Mouse (Mus musculus) stomach, embryonic 16.5 days (tissue): Measurements from ENCODE around the gene Olfr279. TPM values are rescaled to one million over a fixed set of nuclear protein-coding genes. Genes with fewer than 3 reads are reported as not detected.
"Not testable (repeated sequence)": the region's sequence is repeated elsewhere in the genome, so short reads cannot be mapped to it uniquely, and the experiment has no call there.

Experiments
- ATAC-seq: fragments of 200-750 bp; cut with Nextera tagmentation; 2 replicates; pipeline ENCODE4 v1.8.0; 2017; ENCODE audit warnings: moderate number of reproducible peaks, moderate TSS enrichment; ENCODE audit not compliant: insufficient read depth, low FRiP score
- H3K27ac ChIP-seq: fragments of 300-500 bp; sonication (generic); 2 replicates; pipeline ENCODE4 v1.5.1; 2014; ENCODE audit warnings: low read length
- H3K27me3 ChIP-seq: fragments of 300-500 bp; sonication (generic); 2 replicates; pipeline ENCODE4 v1.6.1; 2014; ENCODE audit warnings: low read length, control low read depth, mixed read lengths; ENCODE audit not compliant: control insufficient read depth, insufficient read depth
- H3K36me3 ChIP-seq: fragments of 300-500 bp; sonication (generic); 2 replicates; pipeline ENCODE4 v1.6.1; 2014; ENCODE audit warnings: low read length; ENCODE audit not compliant: control insufficient read depth, insufficient read depth
- H3K4me1 ChIP-seq: fragments of 300-500 bp; sonication (generic); 2 replicates; pipeline ENCODE4 v1.6.1; 2014; ENCODE audit warnings: low read length, control low read depth, mixed read lengths; ENCODE audit not compliant: control insufficient read depth, insufficient read depth
- H3K4me2 ChIP-seq: fragments of 300-500 bp; sonication (generic); 2 replicates; pipeline ENCODE4 v1.6.1; 2014; ENCODE audit warnings: low read depth, low read length, mixed read lengths
- H3K4me3 ChIP-seq: fragments of 300-500 bp; sonication (generic); replicated peaks from 2 replicates; pipeline ENCODE4 v1.5.1; 2014; ENCODE audit warnings: mild to moderate bottlenecking, low read length
- H3K9ac ChIP-seq: fragments of 300-500 bp; sonication (generic); 2 replicates; pipeline ENCODE4 v1.6.1; 2014; ENCODE audit warnings: low read length
- H3K9me3 ChIP-seq: fragments of 300-500 bp; sonication (generic); replicated peaks from 2 replicates; pipeline ENCODE4 v1.6.1; 2016; ENCODE audit warnings: low read length, control low read depth; ENCODE audit not compliant: control insufficient read depth
- WGBS: fragments of 180-500 bp; shearing (Covaris S2); extraction: QIAGEN DNeasy Blood & Tissue Kit; methylation state at CpG from one replicate; pipeline ENCODE4 v1.1.7; 2014; 5-methylcytosine and 5-hydroxymethylcytosine counted together
- polyA plus RNA-seq: library from polyadenylated mRNA; unstranded; fragments of >200 nt; fragmentation: Nextera tagmentation; extraction: Ambion mirVana; gene quantifications from 2 replicates; pipeline ENCODE4 v1.2.1, GENCODE M21; 2015

The Olfr279 gene
- polyA plus RNA-seq, 1 experiment from 2014 or later = not detected

- 78% methylated on average over 8 of the region's 8 CpGs for WGBS
- ATAC-seq = no peak
- no peak overlapping the region for H3K27ac ChIP-seq
- no peaks in the 10 kb centered on the region for H3K27me3 ChIP-seq
- H3K36me3 ChIP-seq = no peaks in the 10 kb centered on the region
- no peak overlapping the region for H3K4me3 ChIP-seq
- H3K4me2 ChIP-seq = no peak overlapping the region
- no peaks in the 10 kb centered on the region for H3K9me3 ChIP-seq
- H3K9ac ChIP-seq = no peak overlapping the region
- H3K4me1 ChIP-seq = peaks cover 13% of the 10 kb centered on the region; the same call in 1 of the 2 replicates
Observed at GRCm38 (mm10) chr15:98514146-98514545, 21.9 kb downstream of the Olfr279 start.

- H3K36me3 ChIP-seq, H3K4me3 ChIP-seq, H3K27ac ChIP-seq, H3K9me3 ChIP-seq, H3K27me3 ChIP-seq, H3K9ac ChIP-seq, ATAC-seq, H3K4me2 ChIP-seq: not testable (repeated sequence)
- H3K4me1 ChIP-seq = peaks cover 13% of the 10 kb centered on the region; the same call in 1 of the 2 replicates
- WGBS = 73% methylated on average over 2 of the region's 2 CpGs
Observed at GRCm38 (mm10) chr15:98514845-98515244, 22.6 kb downstream of the Olfr279 start.

DNA sequence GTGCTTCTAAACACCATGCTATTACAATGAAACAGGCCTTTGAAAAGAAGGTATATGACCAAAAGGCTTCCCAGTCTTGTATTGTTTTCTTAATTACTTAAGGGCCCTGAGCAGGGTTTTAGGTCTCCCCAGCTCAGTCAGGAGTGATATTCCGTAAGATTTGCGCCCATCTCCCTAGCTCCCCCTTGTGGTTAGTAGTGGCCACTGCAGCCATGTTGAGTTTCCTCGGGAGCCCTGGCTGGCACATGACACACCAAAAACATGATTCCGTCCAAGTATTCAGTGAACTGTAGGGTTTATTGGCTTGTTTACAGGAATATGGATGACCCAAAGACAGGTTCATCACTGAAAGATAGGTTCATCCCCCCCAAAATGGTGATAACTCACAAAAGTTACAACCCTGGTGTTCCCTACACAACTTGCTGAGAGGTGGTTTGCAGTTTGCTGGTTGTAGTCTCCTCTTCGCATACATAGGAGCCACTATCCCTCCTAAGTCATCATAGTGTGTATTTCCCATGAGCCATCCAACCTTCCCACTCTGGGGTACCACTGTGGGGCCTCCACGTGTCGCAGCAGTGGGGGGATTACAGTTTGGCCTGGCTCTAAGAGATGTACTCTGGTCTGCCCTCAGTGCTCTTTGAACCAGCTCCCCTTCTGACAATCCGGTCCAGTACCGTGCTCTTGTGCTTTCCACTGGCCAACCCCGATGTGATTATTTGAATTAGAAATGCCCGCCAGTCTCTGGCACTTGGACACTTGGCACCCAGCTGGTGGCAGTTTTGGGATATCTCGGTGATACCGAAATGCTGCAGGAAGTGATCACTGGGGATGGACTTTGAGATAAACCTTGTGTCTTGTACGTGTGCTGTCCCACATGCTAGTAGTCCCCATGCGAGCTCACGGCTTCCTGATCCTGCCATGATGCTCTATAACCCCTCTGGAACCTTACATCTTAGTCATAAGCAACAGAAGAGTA lies 25.5 kb downstream of the Olfr279 start:
- no peak overlapping the region for H3K27ac ChIP-seq
- peaks cover 14% of the 10 kb centered on the region; the same call in 1 of the 2 replicates for H3K36me3 ChIP-seq
- no peak overlapping the region for H3K4me3 ChIP-seq
- no peak overlapping the region for H3K4me2 ChIP-seq
- H3K27me3 ChIP-seq = no peaks in the 10 kb centered on the region
- peaks cover 9% of the 10 kb centered on the region; the same call in 1 of the 2 replicates for H3K4me1 ChIP-seq
- no peaks in the 10 kb centered on the region for H3K9me3 ChIP-seq
- 66% methylated on average over 16 of the region's 16 CpGs for WGBS
- no peak overlapping the region for H3K9ac ChIP-seq
- no peak for ATAC-seq

GRCm38 (mm10) chr15:98521245-98521644 lies 29.0 kb downstream of the Olfr279 start:
- no peak overlapping the region for H3K4me2 ChIP-seq
- H3K4me1 ChIP-seq = no peaks in the 10 kb centered on the region
- WGBS = 92% methylated on average over 3 of the region's 3 CpGs
- H3K9me3 ChIP-seq = no peaks in the 10 kb centered on the region
- no peaks in the 10 kb centered on the region for H3K27me3 ChIP-seq
- peaks cover 29% of the 10 kb centered on the region for H3K36me3 ChIP-seq
- ATAC-seq = no peak
- no peak overlapping the region for H3K27ac ChIP-seq
- H3K9ac ChIP-seq = no peak overlapping the region
- H3K4me3 ChIP-seq = no peak overlapping the region

DNA sequence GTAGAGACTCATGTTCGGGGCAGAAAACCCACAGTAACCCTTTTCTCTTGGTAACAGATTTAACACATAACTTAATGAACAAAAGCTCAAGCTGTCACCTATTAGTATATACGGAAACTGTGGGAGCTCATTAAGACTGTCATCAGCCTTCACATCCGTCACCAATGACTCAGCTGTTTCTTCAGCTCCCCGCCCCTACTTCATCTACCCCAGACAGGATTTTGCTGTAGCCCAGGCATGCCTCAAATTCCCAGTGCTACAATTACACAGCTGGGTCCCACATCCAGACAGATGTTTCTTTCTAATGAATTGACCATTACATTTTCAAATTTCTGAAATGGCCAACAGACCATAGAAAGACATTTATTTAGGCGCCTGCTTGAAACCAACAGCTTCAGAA lies 33.9 kb downstream of the Olfr279 start:
- Histone ChIP-seq H3K9me3 (no peaks in the 10 kb centered on the region), H3K9ac (no peak overlapping the region), H3K27ac (no peak overlapping the region), H3K36me3 (peaks cover 44% of the 10 kb centered on the region), H3K4me2 (no peak overlapping the region), H3K4me1 (no peaks in the 10 kb centered on the region), H3K4me3 (no peak overlapping the region), H3K27me3 (no peaks in the 10 kb centered on the region)
- ATAC-seq = no peak
- WGBS = 72% methylated on average over 5 of the region's 5 CpGs

DNA sequence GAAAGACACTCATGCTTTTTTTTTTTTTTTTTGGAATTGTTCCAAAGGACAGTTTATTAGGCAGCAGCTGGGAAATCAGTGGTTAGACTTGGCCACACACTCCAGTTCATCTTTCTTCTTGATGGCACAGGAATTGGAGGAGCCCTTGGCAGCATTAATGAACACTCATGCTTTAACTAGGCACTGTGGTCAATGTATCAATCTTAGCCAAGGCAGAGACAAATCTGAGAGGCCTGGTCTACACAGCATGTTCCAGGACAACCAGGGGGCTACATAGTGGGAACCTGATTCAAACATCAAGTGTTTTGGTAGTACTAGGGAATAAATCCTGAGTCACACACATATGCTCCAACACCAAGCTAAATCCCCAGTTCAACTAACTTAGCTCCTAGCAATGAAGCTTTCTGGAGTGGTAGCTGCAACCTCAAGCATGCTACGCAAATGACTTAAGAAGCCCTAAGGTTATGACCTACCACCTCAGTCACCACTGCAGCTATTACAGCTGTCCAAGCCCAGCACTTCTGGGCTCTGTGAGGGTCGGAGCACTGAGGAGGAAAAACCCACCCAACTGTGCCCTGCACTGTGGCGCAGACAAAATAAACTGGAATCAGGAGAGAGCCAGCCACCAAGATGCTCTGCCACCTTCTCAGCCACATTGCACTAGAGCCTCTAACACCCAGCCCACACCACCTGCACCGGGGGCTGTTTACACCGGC lies 35.0 kb downstream of the Olfr279 start:
- H3K36me3 ChIP-seq = peaks cover 46% of the 10 kb centered on the region
- no peak overlapping the region for H3K4me2 ChIP-seq
- H3K4me1 ChIP-seq = peaks cover under 1% of the 10 kb centered on the region; the same call in 1 of the 2 replicates
- H3K4me3 ChIP-seq = no peak overlapping the region
- H3K9me3 ChIP-seq = no peaks in the 10 kb centered on the region
- no peaks in the 10 kb centered on the region for H3K27me3 ChIP-seq
- H3K27ac ChIP-seq = no peak overlapping the region
- ATAC-seq = no peak
- WGBS = 95% methylated on average over 5 of the region's 5 CpGs
- no peak overlapping the region for H3K9ac ChIP-seq

DNA sequence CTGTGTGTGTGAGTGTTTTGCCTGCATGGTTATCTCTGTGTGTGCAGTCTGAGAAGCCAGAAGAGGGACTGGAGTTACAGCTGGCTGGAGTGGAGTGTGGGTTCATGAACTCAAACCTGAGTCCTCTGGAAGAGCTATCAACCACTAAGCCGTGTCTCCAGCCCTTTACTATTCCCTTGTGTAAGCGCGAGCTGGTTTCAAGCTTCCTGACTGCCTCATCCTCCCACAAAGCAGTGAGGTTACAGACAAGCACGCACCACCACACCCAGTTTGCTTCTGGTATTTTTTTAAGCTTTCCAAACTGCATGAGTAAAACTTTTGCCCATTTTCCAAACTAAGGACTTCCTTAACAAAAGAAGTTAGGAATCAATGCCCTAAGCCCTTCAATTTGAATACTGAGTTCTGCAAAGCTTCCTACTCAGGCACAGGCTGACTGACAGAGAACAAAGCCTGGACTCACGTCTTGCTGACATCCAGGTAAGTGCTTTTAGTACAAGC lies 35.9 kb downstream of the Olfr279 start:
- 91% methylated on average over 5 of the region's 5 CpGs for WGBS
- H3K36me3 ChIP-seq = peaks cover 40% of the 10 kb centered on the region

DNA sequence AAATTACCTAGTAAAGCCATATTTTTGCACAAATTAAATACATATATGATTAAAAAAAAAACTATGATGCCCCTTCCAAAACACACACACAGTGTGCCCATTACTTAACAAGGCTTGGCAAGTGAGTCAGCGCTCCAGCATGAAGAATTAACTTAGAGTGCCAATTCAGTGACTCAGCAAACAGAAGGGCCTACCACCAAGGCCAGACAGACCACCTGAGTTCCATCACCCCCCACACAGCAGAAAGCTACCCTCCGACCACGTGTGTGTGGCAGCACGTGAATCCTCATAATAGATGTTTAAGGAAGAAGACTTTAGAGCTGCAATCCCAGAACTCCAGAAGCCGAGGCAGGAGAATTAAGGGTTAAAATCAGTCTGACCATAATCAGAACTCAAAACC lies 40.1 kb downstream of the Olfr279 start:
- ATAC-seq = no peak
- Histone ChIP-seq H3K9ac (peak overlapping the region; percentile 96; the same call in 1 of the 2 replicates), H3K36me3 (peaks cover 21% of the 10 kb centered on the region), H3K4me3 (peak overlapping the region; percentile 86), H3K9me3 (no peaks in the 10 kb centered on the region), H3K27ac (no peak overlapping the region), H3K4me2 (peak overlapping the region; percentile 91), H3K4me1 (peaks cover 7% of the 10 kb centered on the region; the same call in 1 of the 2 replicates), H3K27me3 (no peaks in the 10 kb centered on the region)
- WGBS = 21% methylated on average over 5 of the region's 5 CpGs

More for the DNA sequence above, 35.9 kb downstream of the Olfr279 start:
- H3K9me3 ChIP-seq = no peaks in the 10 kb centered on the region
- ATAC-seq = no peak
- no peak overlapping the region for H3K27ac ChIP-seq
- no peaks in the 10 kb centered on the region for H3K27me3 ChIP-seq
- H3K4me1 ChIP-seq = peaks cover 7% of the 10 kb centered on the region; the same call in 1 of the 2 replicates
- H3K4me2 ChIP-seq = no peak overlapping the region
- no peak overlapping the region for H3K4me3 ChIP-seq
- H3K9ac ChIP-seq = no peak overlapping the region
